Mouse (Mus musculus) midbrain, embryonic 15.5 days (tissue): ENCODE data around the gene Hbp1. TPM values are rescaled to one million over a fixed set of nuclear protein-coding genes. Genes with fewer than 3 reads are reported as not detected.

Experiments
- ATAC-seq: fragments of 200-750 bp; cut with Nextera tagmentation; replicated peaks from 2 replicates; pipeline ENCODE4 v1.8.0; 2017; ENCODE audit warnings: moderate TSS enrichment
- H3K27ac ChIP-seq: fragments of 300-500 bp; sonication (generic); 2 replicates; pipeline ENCODE4 v1.5.1; 2015; ENCODE audit warnings: mild to moderate bottlenecking, inconsistent platforms
- H3K27me3 ChIP-seq: fragments of 300-500 bp; sonication (generic); replicated peaks from 2 replicates; pipeline ENCODE4 v1.6.1; 2015; ENCODE audit warnings: inconsistent platforms
- H3K36me3 ChIP-seq: fragments of 300-500 bp; sonication (generic); replicated peaks from 2 replicates; pipeline ENCODE4 v1.6.1; 2015; ENCODE audit warnings: inconsistent platforms
- H3K4me1 ChIP-seq: fragments of 300-500 bp; sonication (generic); 2 replicates; pipeline ENCODE4 v1.6.1; 2015; ENCODE audit warnings: inconsistent platforms
- H3K4me2 ChIP-seq: fragments of 300-500 bp; sonication (generic); 2 replicates; pipeline ENCODE4 v1.6.1; 2015; ENCODE audit warnings: inconsistent platforms, mild to moderate bottlenecking, moderate library complexity
- H3K4me3 ChIP-seq: fragments of 300-500 bp; sonication (generic); 2 replicates; pipeline ENCODE4 v1.5.1; 2015; ENCODE audit warnings: mild to moderate bottlenecking, inconsistent platforms
- H3K9ac ChIP-seq: fragments of 300-500 bp; sonication (generic); 2 replicates; pipeline ENCODE4 v1.6.1; 2015; ENCODE audit warnings: mild to moderate bottlenecking, inconsistent platforms
- H3K9me3 ChIP-seq: fragments of 300-500 bp; sonication (generic); 2 replicates; pipeline ENCODE4 v1.6.1; 2016; ENCODE audit warnings: inconsistent platforms
- WGBS: fragments of 180-500 bp; shearing (Covaris S2); methylation state at CpG from one replicate; pipeline ENCODE4 v1.1.7; 2015; ENCODE audit warnings: mixed read lengths; 5-methylcytosine and 5-hydroxymethylcytosine counted together
- polyA plus RNA-seq: library from polyadenylated mRNA; unstranded; fragments of >200 nt; fragmentation: Nextera tagmentation; extraction: Ambion mirVana; gene quantifications from 2 replicates; pipeline ENCODE4 v1.2.1, GENCODE M21; 2015

The Hbp1 gene
- polyA plus RNA-seq, 1 experiment from 2014 or later, result 48.3 TPM

DNA sequence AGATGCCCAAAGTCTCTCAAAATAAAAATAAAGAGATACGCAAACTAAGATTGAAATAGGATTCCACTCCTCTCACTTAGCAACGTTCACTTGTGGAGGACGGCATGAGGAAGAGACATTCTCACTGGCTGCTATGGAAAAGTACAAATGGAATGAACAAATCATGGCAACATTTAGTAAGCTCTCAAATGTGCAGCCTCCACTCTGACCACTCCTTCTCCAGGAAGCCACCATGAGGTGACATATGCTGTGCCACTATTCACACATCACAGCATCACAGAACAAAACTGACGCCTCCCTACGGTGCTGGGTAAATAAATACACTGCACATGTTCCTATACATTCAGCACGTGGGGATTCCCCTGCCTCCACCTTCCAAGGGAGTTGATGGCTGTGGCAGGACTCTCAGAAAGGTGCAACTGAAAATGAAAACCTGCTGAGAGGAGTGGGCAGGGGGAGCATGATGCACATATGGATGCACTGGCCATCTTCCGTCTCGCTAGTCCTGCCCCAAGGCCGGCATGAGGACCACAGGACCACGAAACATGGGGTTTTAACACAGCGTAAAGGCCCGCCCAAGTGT, 27.4 kb upstream of the Hbp1 start:
- Histone ChIP-seq H3K36me3 (no peaks in the 10 kb centered on the region), H3K9me3 (no peaks in the 10 kb centered on the region), H3K4me2 (no peak overlapping the region), H3K27ac (no peak overlapping the region), H3K9ac (no peak overlapping the region), H3K27me3 (no peaks in the 10 kb centered on the region), H3K4me3 (no peak overlapping the region), H3K4me1 (0 out of 2 replicates have a peak, but pooled peaks cover 4% of the 10 kb centered on the region)
- no peak; the same call in 1 of the 2 replicates for ATAC-seq
- 67% methylated on average over 12 of the region's 12 CpGs for WGBS

DNA sequence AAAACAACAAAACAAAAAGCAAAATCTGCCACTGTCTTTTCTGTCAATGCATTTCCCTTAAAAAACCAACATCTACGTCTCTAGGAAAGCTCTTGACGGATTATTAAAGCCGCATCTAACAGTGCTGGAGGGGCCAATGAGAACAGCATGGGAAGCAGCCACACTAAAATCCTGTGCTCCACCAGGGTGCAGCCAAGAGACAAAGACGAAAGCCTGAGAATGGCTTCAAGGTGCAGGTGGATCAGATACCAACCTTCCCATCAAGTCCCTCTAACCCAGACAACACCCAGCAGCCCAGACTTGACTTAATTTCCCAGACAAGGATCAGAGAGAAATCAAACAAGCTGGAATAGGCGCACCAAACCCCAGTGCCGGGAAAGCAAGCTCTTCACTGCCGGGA, 26.2 kb upstream of the Hbp1 start:
- H3K9ac ChIP-seq, result no peak overlapping the region
- WGBS, result 51% methylated on average over 7 of the region's 7 CpGs
- peak; percentile 74 for ATAC-seq

DNA sequence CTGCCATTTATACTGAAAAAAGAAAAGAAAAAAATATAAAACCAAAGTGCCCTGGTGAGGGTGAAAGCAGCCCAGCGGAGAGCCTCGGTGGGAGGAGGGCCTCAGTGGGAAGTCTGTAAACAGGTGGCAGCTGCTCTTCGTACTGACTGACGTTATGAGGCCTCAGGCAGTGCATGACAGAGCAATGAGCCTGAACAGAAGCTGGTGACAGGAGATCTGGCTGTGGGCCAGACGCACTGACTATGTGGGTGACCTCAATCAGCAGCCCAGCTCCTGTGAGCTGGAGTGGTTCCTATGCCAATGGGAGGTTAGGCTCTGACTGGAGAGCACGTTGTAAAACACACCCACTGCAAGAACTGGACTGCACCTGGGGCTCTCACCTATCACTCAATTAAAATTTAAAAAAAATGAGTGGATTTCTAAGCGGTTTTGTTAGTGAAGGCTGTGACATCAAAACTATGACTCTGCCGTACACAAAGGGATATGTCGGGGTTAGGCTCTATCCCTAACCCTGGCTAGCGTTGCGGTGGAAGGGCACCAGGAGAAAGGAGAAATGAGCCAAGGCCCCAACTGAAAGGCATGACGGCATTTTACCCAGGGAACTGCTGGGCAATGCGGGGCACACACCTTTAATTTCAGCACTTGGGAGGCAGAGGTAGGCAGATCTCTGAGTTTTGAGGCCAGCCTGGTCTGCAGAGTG, 23.3 kb upstream of the Hbp1 start:
- Histone ChIP-seq H3K4me2 (no peak overlapping the region), H3K9ac (no peak overlapping the region), H3K27ac (no peak overlapping the region), H3K4me1 (0 out of 2 replicates have a peak, but pooled peaks cover 4% of the 10 kb centered on the region), H3K27me3 (no peaks in the 10 kb centered on the region), H3K9me3 (no peaks in the 10 kb centered on the region), H3K4me3 (no peak overlapping the region), H3K36me3 (no peaks in the 10 kb centered on the region)
- peak; percentile 72 for ATAC-seq
- WGBS, result 64% methylated on average over 13 of the region's 13 CpGs

More for the DNA sequence above, 26.2 kb upstream of the Hbp1 start:
- no peak overlapping the region for H3K4me3 ChIP-seq
- H3K27ac ChIP-seq, result peak overlapping the region; percentile 36; the same call in 1 of the 2 replicates
- no peaks in the 10 kb centered on the region for H3K9me3 ChIP-seq
- no peaks in the 10 kb centered on the region for H3K27me3 ChIP-seq
- H3K36me3 ChIP-seq, result no peaks in the 10 kb centered on the region
- H3K4me2 ChIP-seq, result no peak overlapping the region
- H3K4me1 ChIP-seq, result 0 out of 2 replicates have a peak, but pooled peaks cover 4% of the 10 kb centered on the region

DNA sequence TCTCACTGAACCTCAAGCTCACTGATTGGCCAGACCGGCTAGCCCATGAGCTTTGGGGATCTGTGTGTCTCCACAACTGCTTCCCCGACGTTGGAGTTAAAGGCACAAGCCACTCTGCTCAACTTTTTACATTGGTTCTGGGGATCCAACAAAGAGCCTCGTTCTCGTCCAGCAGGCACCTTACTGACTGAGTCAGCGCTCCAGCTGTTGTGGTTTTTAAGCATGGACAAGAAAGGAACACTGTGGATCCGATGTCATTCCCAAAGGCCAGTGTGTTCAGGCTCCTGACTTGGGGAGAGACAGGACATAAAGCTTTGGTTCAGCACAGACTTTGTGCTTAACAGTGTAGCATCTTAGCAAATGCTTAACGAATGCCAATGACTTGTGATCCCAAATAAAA, 21.2 kb upstream of the Hbp1 start:
- H3K9me3 ChIP-seq, result no peaks in the 10 kb centered on the region
- H3K4me1 ChIP-seq, result 0 out of 2 replicates have a peak, but pooled peaks cover 4% of the 10 kb centered on the region
- no peak overlapping the region for H3K9ac ChIP-seq
- no peak overlapping the region for H3K27ac ChIP-seq
- 91% methylated on average over 8 of the region's 8 CpGs for WGBS
- no peaks in the 10 kb centered on the region for H3K27me3 ChIP-seq
- ATAC-seq, result no peak
- H3K36me3 ChIP-seq, result no peaks in the 10 kb centered on the region
- H3K4me2 ChIP-seq, result no peak overlapping the region
- no peak overlapping the region for H3K4me3 ChIP-seq

DNA sequence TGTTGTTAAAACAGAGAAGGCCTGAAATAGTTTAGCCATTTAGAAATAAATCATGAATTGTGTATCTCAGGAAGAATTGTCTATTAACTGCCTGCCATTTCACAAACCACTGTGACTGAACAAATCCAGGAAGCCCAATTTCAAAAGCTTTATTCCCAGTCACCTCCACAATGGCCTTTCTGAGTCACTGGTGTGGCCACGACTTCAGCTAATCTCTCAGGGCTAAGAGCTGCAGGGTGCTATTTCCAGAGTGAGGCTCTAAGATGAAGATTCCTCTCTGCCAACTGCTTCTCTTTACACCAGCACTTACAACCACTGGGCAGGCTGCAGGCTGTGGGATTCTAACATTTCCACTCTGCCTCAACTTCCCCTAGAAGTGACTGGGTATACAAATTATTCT, 18.8 kb upstream of the Hbp1 start:
- no peak for ATAC-seq
- H3K4me2 ChIP-seq, result no peak overlapping the region
- no peak overlapping the region for H3K27ac ChIP-seq
- H3K36me3 ChIP-seq, result 0 out of 2 replicates have a peak, but pooled peaks cover 3% of the 10 kb centered on the region
- 0 out of 2 replicates have a peak, but pooled peaks cover 4% of the 10 kb centered on the region for H3K4me1 ChIP-seq
- WGBS, result 5% methylated on average over 1 of the region's 1 CpGs
- no peak overlapping the region for H3K9ac ChIP-seq
- H3K27me3 ChIP-seq, result no peaks in the 10 kb centered on the region
- H3K9me3 ChIP-seq, result no peaks in the 10 kb centered on the region
- no peak overlapping the region for H3K4me3 ChIP-seq

DNA sequence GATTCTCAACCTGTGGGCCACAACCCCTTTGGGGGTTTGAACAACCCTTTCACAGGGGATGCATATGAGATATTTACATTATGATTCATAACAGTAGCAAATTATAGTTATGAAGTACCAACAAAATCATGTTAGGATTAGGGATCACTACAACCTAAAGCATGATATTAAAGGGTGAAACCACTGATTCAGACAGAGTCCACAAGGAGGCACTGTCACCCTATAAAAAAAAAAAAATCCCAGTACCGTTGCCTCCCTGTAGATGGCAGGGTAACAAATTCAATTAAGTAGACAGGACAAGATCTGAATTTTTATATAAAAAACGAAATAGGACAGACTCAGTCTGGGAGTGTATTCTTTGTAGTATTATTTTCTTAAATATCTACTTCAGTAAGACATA, 17.2 kb upstream of the Hbp1 start:
- peak; percentile 55; the same call in 1 of the 2 replicates for ATAC-seq
- H3K4me3 ChIP-seq, result no peak overlapping the region
- no peak overlapping the region for H3K4me2 ChIP-seq
- H3K9me3 ChIP-seq, result no peaks in the 10 kb centered on the region
- no peaks in the 10 kb centered on the region for H3K27me3 ChIP-seq
- H3K4me1 ChIP-seq, result no peaks in the 10 kb centered on the region
- no peak overlapping the region for H3K27ac ChIP-seq
- 7% methylated on average over 2 of the region's 2 CpGs for WGBS
- H3K9ac ChIP-seq, result no peak overlapping the region
- H3K36me3 ChIP-seq, result 0 out of 2 replicates have a peak, but pooled peaks cover 3% of the 10 kb centered on the region

DNA sequence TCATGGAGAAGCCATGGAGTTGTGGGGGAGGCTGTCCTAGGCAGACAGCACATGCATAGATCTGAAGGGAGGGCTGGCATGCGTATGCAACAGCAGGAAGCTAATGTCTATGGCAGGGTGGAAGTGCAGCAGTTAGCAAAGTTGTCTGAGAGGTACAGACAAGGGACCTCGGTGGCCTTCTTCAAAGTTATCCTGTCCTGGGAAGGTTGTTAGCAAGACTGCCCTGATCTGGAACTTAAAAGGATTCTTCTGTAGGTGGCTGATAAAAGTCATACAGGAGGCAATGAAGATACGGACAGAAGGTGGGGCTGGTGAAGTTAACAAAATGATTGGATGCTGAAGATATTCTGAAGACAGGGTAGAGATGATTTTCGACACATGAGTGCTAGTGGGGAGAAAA, 16.1 kb upstream of the Hbp1 start:
- Histone ChIP-seq H3K4me2 (no peak overlapping the region), H3K4me3 (no peak overlapping the region), H3K4me1 (no peaks in the 10 kb centered on the region), H3K9me3 (no peaks in the 10 kb centered on the region), H3K27ac (no peak overlapping the region), H3K36me3 (0 out of 2 replicates have a peak, but pooled peaks cover 3% of the 10 kb centered on the region), H3K27me3 (no peaks in the 10 kb centered on the region), H3K9ac (no peak overlapping the region)
- no peak for ATAC-seq
- WGBS, result 85% methylated on average over 4 of the region's 4 CpGs

DNA sequence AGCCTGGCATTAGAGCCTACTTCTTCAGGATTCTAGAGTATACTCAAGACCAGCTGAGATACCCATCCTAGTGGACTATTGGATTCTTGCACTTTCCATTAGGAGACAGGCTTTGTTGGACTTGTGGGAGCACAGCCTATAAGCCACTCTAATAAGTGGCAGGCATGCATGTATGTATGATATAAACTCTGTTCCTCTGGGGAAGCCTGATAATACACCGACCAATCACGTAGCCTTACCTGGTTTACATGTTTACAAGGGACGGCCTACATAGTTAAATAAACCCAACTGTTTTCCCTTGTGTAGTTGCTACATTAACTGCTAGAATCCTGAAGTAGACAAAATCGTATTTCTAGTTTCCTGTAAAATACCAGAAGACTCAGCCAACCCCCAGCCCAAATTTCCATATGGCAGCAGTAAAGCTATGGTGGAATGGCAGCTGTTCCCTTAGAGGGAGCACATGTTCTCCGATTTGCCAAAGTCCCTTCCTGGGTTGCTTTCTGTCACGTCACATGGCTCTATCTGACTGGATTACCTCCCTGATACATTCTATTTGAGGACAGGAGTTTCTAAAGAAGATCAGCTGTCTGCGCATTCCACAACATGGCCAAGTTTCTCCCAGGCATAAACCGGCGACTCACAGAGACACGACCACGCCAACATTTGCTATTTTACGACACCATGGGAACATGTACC, 15.3 kb upstream of the Hbp1 start:
- whole genome bisulfite sequencing, result 93% methylated on average over 12 of the region's 12 CpGs
- no peaks in the 10 kb centered on the region for H3K4me1 ChIP-seq
- H3K4me2 ChIP-seq, result no peak overlapping the region
- H3K27me3 ChIP-seq, result no peaks in the 10 kb centered on the region
- no peak overlapping the region for H3K9ac ChIP-seq
- H3K36me3 ChIP-seq, result 0 out of 2 replicates have a peak, but pooled peaks cover 3% of the 10 kb centered on the region
- no peak overlapping the region for H3K4me3 ChIP-seq
- no peak for ATAC-seq
- H3K9me3 ChIP-seq, result no peaks in the 10 kb centered on the region
- no peak overlapping the region for H3K27ac ChIP-seq

DNA sequence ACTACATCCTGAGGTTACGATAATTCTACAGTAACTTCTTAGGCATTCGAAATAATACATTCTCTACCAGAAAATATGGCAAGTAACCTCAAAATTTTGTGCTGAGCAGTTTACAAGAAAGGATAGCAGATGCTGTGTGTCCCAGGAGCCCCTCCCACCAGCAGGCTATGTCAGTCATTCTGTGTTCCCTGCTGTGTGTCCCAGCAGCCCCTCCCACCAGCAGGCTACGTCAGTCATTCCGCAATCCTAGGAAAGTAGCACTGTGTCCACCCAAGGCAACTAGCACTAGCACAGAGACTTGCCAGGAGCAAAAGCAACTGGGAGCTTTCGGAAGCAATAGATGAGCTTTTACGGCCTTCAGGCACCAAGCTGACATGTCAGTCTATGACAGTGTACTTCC, 13.7 kb upstream of the Hbp1 start:
- Histone ChIP-seq H3K36me3 (0 out of 2 replicates have a peak, but pooled peaks cover 3% of the 10 kb centered on the region), H3K27ac (no peak overlapping the region), H3K4me2 (no peak overlapping the region), H3K4me1 (no peaks in the 10 kb centered on the region), H3K9ac (no peak overlapping the region), H3K9me3 (no peaks in the 10 kb centered on the region), H3K27me3 (no peaks in the 10 kb centered on the region), H3K4me3 (no peak overlapping the region)
- no peak; the same call in 1 of the 2 replicates for ATAC-seq
- 79% methylated on average over 6 of the region's 6 CpGs for WGBS

DNA sequence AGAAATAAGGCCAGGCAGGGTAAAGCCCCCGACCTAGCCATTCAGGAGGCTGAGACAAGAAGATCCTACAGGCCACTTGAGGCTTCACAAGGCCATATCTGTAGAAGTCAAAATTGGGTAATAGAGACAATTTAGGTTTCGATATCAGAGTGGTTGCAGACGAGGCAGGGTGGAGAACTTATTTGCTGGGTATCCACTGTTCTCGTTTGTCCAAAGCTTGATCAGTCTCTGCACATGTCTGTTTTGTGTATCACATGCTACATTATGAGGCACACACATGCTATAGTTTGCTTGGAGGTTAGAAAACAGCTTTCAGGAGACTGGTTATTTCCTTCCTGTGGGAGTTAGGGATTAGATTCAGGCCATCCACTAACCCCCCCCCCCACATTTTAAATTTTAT, 5.5 kb upstream of the Hbp1 start:
- no peak overlapping the region for H3K4me3 ChIP-seq
- H3K9me3 ChIP-seq, result no peaks in the 10 kb centered on the region
- H3K9ac ChIP-seq, result no peak overlapping the region
- no peak overlapping the region for H3K4me2 ChIP-seq
- 90% methylated on average over 4 of the region's 4 CpGs for WGBS
- no peaks in the 10 kb centered on the region for H3K36me3 ChIP-seq
- H3K27me3 ChIP-seq, result no peaks in the 10 kb centered on the region
- H3K4me1 ChIP-seq, result peaks cover 4% of the 10 kb centered on the region; the same call in 1 of the 2 replicates
- ATAC-seq, result no peak
- H3K27ac ChIP-seq, result no peak overlapping the region

DNA sequence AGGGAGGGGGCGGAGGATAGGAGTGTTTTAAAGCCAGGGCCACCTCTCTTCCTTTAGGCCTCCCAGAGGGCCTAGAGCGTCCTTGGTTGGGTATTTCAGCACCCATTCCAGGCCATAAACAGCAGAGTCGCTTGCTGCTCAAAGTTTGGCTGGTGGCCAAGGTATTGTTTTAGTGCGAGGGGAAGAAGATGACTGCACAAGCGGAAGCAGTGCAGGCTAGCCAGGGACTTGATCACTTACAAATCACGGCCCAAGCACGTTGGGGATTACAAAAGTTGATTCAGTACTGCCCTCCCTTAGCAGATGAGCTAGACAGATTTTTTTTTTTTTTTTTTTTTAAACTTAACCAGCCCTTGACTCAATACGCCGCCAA, 310 bp upstream of the Hbp1 start:
- no peaks in the 10 kb centered on the region for H3K36me3 ChIP-seq
- WGBS, result 4% methylated on average over 9 of the region's 9 CpGs

DNA sequence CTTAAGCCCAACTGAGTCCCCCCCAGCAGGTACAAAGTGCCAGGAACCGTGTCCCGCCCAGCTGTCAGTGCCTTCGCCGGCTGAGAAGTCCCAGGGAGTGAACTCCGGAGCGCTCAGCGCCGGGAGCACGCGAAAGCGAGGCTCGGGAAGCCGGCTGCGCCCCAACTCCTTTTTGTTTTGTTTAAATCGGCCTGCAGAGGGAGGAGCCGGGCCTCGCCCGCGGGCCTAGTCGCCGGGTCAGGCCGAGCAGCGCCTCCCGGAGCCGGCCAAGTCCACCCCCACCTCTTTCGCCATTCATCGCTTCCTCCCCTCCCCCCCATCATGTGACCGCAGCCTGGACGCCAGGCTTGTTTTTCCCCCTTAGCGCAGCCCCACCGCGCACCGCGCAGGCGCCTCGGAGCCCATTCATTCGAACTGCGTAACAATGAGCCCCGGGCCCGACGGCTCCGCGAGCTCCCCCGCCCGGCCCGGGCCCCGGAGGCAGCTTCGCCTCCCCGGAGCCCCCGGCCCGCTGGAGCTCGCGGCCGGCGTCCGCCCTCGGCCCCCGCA, 1.1 kb downstream of the Hbp1 start:
- Histone ChIP-seq H3K9me3 (no peaks in the 10 kb centered on the region), H3K27me3 (no peaks in the 10 kb centered on the region), H3K4me1 (peaks cover 10% of the 10 kb centered on the region), H3K9ac (peak overlapping the region; percentile 68), H3K4me3 (peak overlapping the region; percentile 92), H3K27ac (peak overlapping the region; percentile 97), H3K36me3 (no peaks in the 10 kb centered on the region), H3K4me2 (peak overlapping the region; percentile 56)
- ATAC-seq, result peak; percentile 85
- WGBS, result under 1% methylated on average over 58 of the region's 58 CpGs

More for the DNA sequence above, 310 bp upstream of the Hbp1 start:
- H3K27me3 ChIP-seq, result no peaks in the 10 kb centered on the region
- no peak for ATAC-seq
- peak overlapping the region; percentile 92 for H3K4me3 ChIP-seq
- no peaks in the 10 kb centered on the region for H3K9me3 ChIP-seq
- 0 out of 2 replicates have a peak overlapping the region, but pooled peaks have one; percentile 21 for H3K9ac ChIP-seq
- H3K4me1 ChIP-seq, result peaks cover 10% of the 10 kb centered on the region
- H3K27ac ChIP-seq, result peak overlapping the region; percentile 84
- peak overlapping the region; percentile 89 for H3K4me2 ChIP-seq
